Mouse (Mus musculus) spleen, postnatal 4 days (tissue): ENCODE data around the gene Uhrf1bp1l.
A peak's percentile ranks its signal among the peaks of the same experiment; 100 is the strongest.

Source experiments
- DNase-seq, 2 experiments: peaks; one replicate each; pipeline ENCODE4 v3.0.0; 2022; ENCODE audit warnings: low spot score in 2 of 2

Gene Uhrf1bp1l

GRCm38 (mm10) chr10:89745666-89746020 lies 852 bp downstream of the Uhrf1bp1l start:
- DNase-seq = no peak

DNA sequence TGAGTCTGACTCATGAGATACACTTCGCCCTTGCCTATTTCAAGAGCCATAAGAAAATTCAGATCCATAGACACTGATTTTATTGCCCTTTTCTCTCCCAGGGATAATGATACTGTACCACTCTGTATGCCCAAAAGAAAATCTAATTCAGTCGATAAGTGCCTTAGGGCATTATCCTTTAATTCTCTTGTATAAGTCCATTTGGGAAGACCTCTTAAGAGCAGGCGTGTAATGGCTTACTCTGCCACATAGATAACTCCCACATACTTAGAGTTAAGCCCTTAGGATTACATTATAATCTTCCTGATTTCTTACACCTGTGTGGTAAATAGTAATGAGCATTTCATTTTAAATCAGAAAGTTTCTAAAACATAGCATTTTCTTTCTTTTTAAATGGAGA lies 1.8 kb downstream of the Uhrf1bp1l start:
- no peak for DNase-seq

- no peak for DNase-seq
Measured at GRCm38 (mm10) chr10:89747221-89747905, 2.6 kb downstream of the Uhrf1bp1l start.

GRCm38 (mm10) chr10:89747911-89748310 lies 3.1 kb downstream of the Uhrf1bp1l start:
- DNase-seq = no peak

DNA sequence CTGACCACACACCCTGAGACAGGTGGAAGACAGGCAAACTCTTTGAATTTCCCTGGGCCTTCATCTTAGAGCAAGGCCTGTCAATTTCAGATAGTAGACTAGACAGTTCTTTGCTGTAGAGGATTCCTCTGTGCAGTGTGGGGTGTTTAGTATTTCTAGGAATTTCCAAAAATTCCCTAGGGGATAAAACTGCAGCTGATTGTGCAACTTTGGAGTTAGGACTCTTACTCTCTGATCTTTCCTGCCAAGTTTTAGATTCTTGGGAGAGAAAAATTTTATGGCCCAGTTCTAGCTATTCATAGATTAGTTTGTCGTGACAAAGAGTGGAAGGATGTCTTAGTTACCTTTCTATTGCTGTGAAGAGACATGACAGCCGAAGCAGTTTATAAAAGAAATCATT lies 3.8 kb downstream of the Uhrf1bp1l start:
- no peak for DNase-seq

GRCm38 (mm10) chr10:89751069-89751468 lies 6.3 kb downstream of the Uhrf1bp1l start:
- DNase-seq = no peak

DNA sequence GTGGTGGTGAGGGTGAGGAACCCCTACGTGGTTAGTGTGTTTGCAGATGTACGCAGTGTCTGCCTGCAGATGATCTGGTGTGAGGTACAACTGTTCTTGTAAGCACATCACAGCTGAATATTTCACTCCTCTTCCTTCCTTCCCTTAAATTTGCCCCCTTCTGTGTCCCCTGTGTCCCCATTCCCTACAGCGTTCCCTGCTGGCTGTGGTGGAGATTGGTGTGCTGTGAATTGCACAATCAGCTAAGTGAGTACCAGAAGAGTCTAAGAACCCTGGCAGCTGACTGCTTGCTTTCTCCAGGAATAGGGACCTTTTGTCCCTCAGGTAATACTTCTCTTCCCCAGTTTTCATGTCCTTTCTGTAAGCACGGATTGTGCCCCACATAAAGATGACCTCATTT lies 10.4 kb downstream of the Uhrf1bp1l start:
- no peak for DNase-seq

- DNase-seq = no peak
Measured at GRCm38 (mm10) chr10:89760772-89761171, 16.0 kb downstream of the Uhrf1bp1l start.

DNA sequence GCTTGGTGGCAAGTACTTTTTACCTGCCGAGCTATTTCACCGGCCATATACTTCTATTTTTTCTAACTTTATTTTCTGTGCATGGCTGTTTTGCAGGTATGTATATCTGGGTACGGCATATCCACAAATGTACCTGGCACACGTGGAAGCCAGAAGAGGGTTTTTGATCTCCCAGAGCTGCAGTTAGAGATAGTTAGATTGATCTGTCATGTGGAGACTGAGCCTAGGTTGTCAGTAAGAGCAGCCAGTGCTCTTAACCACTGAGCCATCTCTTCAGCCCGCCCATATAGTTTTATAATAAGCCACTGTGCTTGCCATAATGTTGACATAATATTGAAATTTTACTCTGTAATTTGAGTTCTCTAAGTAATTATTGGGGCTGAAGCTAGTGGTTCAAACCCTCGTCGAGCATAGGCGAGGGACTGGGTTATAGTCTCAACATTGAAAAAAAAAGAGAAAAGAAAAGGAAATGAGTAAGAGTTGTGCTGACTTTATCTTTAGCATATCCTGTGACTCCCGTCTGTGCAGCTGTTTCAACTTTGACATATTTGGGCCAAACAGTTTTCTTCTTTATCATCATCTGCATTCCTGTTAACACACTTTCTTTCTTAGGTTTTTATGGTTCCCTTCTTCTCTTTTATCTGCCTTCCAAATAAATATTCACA lies 19.8 kb downstream of the Uhrf1bp1l start:
- no peak for DNase-seq

- no peak for DNase-seq
Measured at GRCm38 (mm10) chr10:89765790-89766714, 21.3 kb downstream of the Uhrf1bp1l start.

DNA sequence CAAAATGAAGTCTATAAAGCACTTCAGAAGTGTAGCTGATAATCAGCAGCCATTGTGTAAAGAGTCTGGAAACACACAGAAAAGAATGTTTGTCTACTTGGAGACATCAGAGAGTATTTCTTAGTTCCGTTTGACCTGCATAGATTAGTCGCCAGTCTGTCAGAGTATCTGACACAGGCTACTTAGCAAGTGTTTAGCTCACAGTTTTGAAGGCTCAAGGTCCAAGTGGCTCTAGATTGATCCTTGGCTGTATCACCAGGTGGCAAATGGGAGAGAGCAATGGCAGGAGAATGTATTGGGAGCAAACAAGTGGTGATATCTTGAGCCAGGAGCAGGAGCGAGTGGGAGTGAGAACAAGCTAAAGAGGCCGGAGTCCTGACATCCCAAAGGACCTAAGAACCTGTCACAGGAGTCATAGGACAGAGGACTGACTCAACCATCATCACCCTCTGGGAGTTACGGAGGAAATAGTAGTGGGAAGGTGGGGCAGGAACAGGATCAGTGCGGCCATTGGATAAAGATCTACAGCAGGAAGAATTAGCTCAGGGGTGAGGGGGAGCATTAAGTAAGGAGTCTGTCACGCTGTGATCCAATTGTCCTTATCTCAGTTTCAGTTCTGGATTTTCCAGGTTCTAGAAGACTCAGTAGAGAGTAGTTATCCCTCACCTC lies 23.7 kb downstream of the Uhrf1bp1l start:
- DNase-seq = no peak

- no peak for DNase-seq
Measured at GRCm38 (mm10) chr10:89769096-89769495, 24.3 kb downstream of the Uhrf1bp1l start.

- DNase-seq = no peak
Measured at GRCm38 (mm10) chr10:89771894-89772293, 27.1 kb downstream of the Uhrf1bp1l start.

- DNase-seq = no peak
Measured at GRCm38 (mm10) chr10:89776029-89776428, 31.2 kb downstream of the Uhrf1bp1l start.

GRCm38 (mm10) chr10:89791870-89792269 lies 47.1 kb downstream of the Uhrf1bp1l start:
- no peak for DNase-seq

DNA sequence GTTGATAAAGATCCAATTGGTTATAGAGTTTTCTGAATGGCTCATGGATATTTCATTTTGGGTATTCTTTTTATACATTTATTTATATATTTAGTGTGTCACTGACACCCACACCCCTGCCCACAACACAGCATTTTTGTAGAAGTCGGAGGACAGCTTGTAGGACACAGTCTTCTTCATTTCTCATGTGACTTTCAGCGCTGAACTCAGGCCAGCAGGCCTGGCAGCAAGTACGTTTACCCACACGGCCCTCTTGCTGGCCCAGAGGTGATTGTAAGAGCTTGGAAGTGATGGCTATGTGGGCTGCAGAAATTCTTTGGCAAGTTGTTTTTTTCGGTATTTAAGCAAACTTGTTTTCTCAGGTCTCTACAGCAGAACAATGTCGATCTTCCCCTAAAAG lies 49.3 kb downstream of the Uhrf1bp1l start:
- DNase-seq = no peak

DNA sequence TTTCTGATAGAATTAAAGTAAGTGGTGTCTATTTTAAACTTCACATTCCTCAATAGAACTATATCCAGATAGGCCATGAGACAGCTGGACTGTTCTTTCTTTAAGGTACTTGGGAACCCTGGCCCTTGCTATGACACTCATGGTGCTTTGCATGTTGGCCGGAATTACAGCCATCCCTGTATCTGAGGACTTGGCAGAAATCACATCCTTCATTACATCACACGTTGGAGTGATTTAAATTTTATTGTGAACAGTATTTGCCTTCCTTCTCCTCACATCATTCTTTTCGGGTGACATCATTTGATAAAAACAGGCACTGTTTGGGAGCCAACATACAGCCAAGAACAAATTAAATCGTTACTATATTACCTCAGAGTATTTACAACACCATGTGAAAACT lies 74.4 kb downstream of the Uhrf1bp1l start:
- DNase-seq = peak in 1 of 2 experiments; percentile 13

DNA sequence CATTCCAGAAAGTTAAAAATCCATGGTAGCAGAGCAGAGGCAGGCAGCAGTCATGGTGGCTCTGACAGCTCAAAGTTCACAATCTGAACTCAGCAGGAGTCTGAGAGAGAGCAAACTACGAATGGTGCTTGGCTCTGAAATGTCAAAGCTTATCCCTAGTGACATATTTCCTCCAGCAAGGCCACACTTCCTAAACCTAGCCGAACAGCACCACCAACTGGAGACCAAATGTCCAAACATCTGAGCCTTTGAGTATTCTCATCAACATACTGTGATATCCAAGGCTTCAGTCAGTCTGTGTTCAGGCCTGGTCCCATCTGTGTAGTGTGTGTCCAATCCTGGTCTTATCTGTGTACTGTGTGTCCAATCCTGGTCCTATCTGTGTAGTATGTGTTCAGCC lies 79.1 kb downstream of the Uhrf1bp1l start:
- DNase-seq = peak in 1 of 2 experiments; percentile 51

DNA sequence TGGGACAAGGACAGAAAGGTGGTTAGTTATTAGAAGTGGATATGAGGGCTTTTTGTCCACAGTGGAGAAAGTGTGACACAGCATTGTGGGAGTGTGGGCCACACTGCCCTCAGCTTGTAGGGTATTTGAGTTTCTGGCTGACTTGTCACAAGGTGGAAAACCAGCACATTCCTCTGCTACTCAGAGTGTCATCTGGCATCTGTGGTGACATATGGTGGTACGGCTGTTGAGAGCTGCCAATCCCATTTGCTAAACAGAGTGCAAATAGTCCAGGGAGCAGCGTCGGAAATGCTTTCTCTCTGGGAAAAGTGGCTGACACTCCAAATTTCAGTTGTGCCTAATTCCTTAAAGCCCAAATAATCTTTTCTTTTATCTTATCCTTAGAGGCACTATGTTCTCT lies 82.1 kb downstream of the Uhrf1bp1l start:
- DNase-seq = no peak

- no peak for DNase-seq
Measured at GRCm38 (mm10) chr10:89832334-89832733, 87.5 kb downstream of the Uhrf1bp1l start.

DNA sequence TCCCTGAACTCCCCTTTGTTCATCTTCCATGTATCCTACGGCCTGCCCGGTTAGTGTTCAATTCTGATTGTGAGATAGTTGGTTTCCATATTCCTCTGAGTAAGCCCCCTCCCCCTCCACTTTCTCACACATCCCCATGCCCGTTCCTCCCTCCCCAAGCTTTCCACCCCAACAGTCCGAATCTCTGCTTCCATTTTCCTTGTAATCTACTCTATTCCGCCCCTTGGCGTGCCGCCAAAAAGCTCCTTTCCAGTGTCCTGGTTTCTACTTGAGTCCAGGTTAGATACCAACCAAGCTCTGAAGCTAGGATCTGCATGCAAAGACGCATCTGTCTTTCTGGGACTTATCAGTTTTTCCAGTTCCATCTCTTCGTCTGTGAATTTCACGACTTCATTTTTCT lies 88.4 kb downstream of the Uhrf1bp1l start:
- DNase-seq = no peak

DNA sequence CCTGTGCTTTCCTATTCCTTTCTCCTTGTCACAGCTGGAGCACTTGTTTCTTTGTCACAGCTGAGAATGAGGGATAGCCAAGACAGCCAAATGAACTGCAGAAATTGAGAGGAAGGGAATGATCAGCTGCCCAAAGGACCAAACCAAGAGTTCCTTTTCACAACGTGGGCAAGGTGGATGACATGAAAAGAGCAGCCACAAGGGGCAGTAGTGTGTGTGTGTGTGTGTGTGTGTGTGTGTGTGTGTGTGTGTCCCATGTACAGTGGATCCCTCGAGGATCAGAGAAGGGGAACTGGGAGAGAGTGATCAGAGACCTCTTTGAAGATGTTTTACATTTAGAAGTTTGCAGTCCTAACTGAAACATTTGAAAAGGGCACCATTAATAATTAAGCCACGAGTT lies 92.7 kb downstream of the Uhrf1bp1l start:
- no peak for DNase-seq
